ENCODE assay signal across 8 mouse cellular contexts in genomic region chr9:75070457-75071028, GRCm38 (mm10). TPM values are rescaled to one million over a fixed set of nuclear protein-coding genes. Genes with fewer than 3 reads are reported as not detected.
DNase-seq lines count a peak whose midpoint lies in the region; ATAC-seq and TF ChIP-seq lines count a peak whose summit lies in the region.

Myo5a (plus strand) TSS chr9:75071015.

- H3K9ac ChIP-seq in embryonic facial prominence, embryonic 12.5 days: peak within 1 kb of the TSS; percentile 61
- peak within 1 kb of the TSS; percentile 74 for H3K9ac ChIP-seq in liver, embryonic 12.5 days
- peak within 1 kb of the TSS; percentile 90 for H3K9ac ChIP-seq in stomach, embryonic 16.5 days (ENCODE audit: low read length)

- H3K36me3 ChIP-seq in C2C12 (ENCODE audit: control insufficient read depth, insufficient read depth): no peaks in the 10 kb centered on the region
- H3K36me3 ChIP-seq in embryonic facial prominence, embryonic 12.5 days: no peaks in the 10 kb centered on the region
- no peaks in the 10 kb centered on the region for H3K36me3 ChIP-seq in hindbrain, embryonic 10.5 days
- no peaks in the 10 kb centered on the region for H3K36me3 ChIP-seq in liver, embryonic 12.5 days
- H3K36me3 ChIP-seq in stomach, embryonic 16.5 days (ENCODE audit: control insufficient read depth, insufficient read depth, low read length): no peaks in the 10 kb centered on the region

- no peak for TF ChIP-seq CTCF in gastrocnemius, adult 2 months (IDR thresholded peaks at IDR 0.05)
- no peak for TF ChIP-seq CTCF in C2C12 (IDR thresholded peaks at IDR 0.05; ENCODE audit: control insufficient read depth, insufficient read depth, insufficient read length)

- 20% methylated on average over 23 of the region's 23 CpGs for WGBS in embryonic facial prominence, embryonic 12.5 days
- 21% methylated on average over 23 of the region's 23 CpGs for WGBS in hindbrain, embryonic 10.5 days
- WGBS in liver, embryonic 12.5 days (ENCODE audit: insufficient replicate concordance): 22% methylated on average over 23 of the region's 23 CpGs
- WGBS in stomach, embryonic 16.5 days: 21% methylated on average over 23 of the region's 23 CpGs

- intact Hi-C loops in gastrocnemius, adult 2 months (cut with DNase I): loop anchor here (5.0 kb wide), 1 partner anchor 137 kb away; no protein-coding TSS in a partner anchor

- H3K27ac ChIP-seq in gastrocnemius, adult 2 months: peak within 1 kb of the TSS; percentile 90
- H3K27ac ChIP-seq in embryonic facial prominence, embryonic 12.5 days: peak within 1 kb of the TSS; percentile 79
- peak within 1 kb of the TSS; percentile 98 for H3K27ac ChIP-seq in hindbrain, embryonic 10.5 days
- H3K27ac ChIP-seq in liver, embryonic 12.5 days: peak within 1 kb of the TSS; percentile 62
- H3K27ac ChIP-seq in stomach, embryonic 16.5 days (ENCODE audit: low read length): peak within 1 kb of the TSS; percentile 90

- ATAC-seq in embryonic facial prominence, embryonic 12.5 days (ENCODE audit: insufficient number of reproducible peaks, insufficient read depth, low FRiP score, low TSS enrichment): no peak; the same call in 1 of the 2 replicates
- ATAC-seq in liver, embryonic 12.5 days: no peak
- ATAC-seq in stomach, embryonic 16.5 days (ENCODE audit: insufficient read depth, low FRiP score): no peak; the same call in none of the 2 replicates

- peaks cover 50% of the 10 kb centered on the region for H3K79me2 ChIP-seq in C2C12 (ENCODE audit: control insufficient read depth, insufficient read depth)

- no peaks in the 10 kb centered on the region for H3K4me1 ChIP-seq in embryonic facial prominence, embryonic 12.5 days
- H3K4me1 ChIP-seq in hindbrain, embryonic 10.5 days (replicated peaks): peaks cover 25% of the 10 kb centered on the region
- peaks cover 20% of the 10 kb centered on the region for H3K4me1 ChIP-seq in liver, embryonic 12.5 days
- peaks cover 7% of the 10 kb centered on the region; the same call in 1 of the 2 replicates for H3K4me1 ChIP-seq in stomach, embryonic 16.5 days (ENCODE audit: control insufficient read depth, insufficient read depth, low read length)

- H3ac ChIP-seq in C2C12 (ENCODE audit: control insufficient read depth, insufficient read length, low read depth): peak within 1 kb of the TSS; percentile 90

- H3K9me3 ChIP-seq in embryonic facial prominence, embryonic 12.5 days: no peaks in the 10 kb centered on the region
- H3K9me3 ChIP-seq in hindbrain, embryonic 10.5 days: no peaks in the 10 kb centered on the region
- H3K9me3 ChIP-seq in liver, embryonic 12.5 days (replicated peaks): no peaks in the 10 kb centered on the region
- no peaks in the 10 kb centered on the region for H3K9me3 ChIP-seq in stomach, embryonic 16.5 days (replicated peaks; ENCODE audit: control insufficient read depth, low read length)

- H3K4me2 ChIP-seq in embryonic facial prominence, embryonic 12.5 days (replicated peaks): peak within 1 kb of the TSS; percentile 74
- peak within 1 kb of the TSS; percentile 95 for H3K4me2 ChIP-seq in liver, embryonic 12.5 days
- peak within 1 kb of the TSS; percentile 99 for H3K4me2 ChIP-seq in stomach, embryonic 16.5 days (ENCODE audit: low read depth, low read length)

- H3K4me3 ChIP-seq in gastrocnemius, adult 2 months: peak within 1 kb of the TSS; percentile 93
- peak within 1 kb of the TSS; percentile 68 for H3K4me3 ChIP-seq in C2C12 (ENCODE audit: insufficient read depth, poor library complexity, severe bottlenecking)
- peak within 1 kb of the TSS; percentile 73 for H3K4me3 ChIP-seq in embryonic facial prominence, embryonic 12.5 days
- H3K4me3 ChIP-seq in hindbrain, embryonic 10.5 days: peak within 1 kb of the TSS; percentile 88
- H3K4me3 ChIP-seq in liver, embryonic 12.5 days: peak within 1 kb of the TSS; percentile 67
- H3K4me3 ChIP-seq in stomach, embryonic 16.5 days (replicated peaks; ENCODE audit: low read length): peak within 1 kb of the TSS; percentile 86

- no peaks in the 10 kb centered on the region for H3K27me3 ChIP-seq in C2C12 (ENCODE audit: control insufficient read depth, insufficient read depth, insufficient read length)
- no peaks in the 10 kb centered on the region for H3K27me3 ChIP-seq in embryonic facial prominence, embryonic 12.5 days
- H3K27me3 ChIP-seq in hindbrain, embryonic 10.5 days (ENCODE audit: insufficient read depth, poor library complexity, severe bottlenecking): peaks cover 6% of the 10 kb centered on the region; the same call in 1 of the 2 replicates
- H3K27me3 ChIP-seq in liver, embryonic 12.5 days (replicated peaks): peaks cover 38% of the 10 kb centered on the region
- no peaks in the 10 kb centered on the region for H3K27me3 ChIP-seq in stomach, embryonic 16.5 days (ENCODE audit: control insufficient read depth, insufficient read depth, low read length)

- DNase-seq in gastrocnemius, adult 2 months: no peak
- no peak for DNase-seq in gastrocnemius, adult 18-20 months (ENCODE audit: low spot score)
- no peak for DNase-seq in hindbrain, embryonic 10.5 days (ENCODE audit: low spot score)
- no peak for DNase-seq in urinary bladder, postnatal 25 days (ENCODE audit: low spot score)

- H3K79me3 ChIP-seq in C2C12 (ENCODE audit: low read depth): peaks cover 36% of the 10 kb centered on the region

TF ChIP-seq in C2C12, 6 proteins besides CTCF, POLR2A, EP300 and RAD21:
- no peak for TF ChIP-seq MYOD1 (IDR thresholded peaks at IDR 0.05; ENCODE audit: control insufficient read depth, insufficient read length, low read depth)
- no peak for TF ChIP-seq MYOG (IDR thresholded peaks at IDR 0.05; ENCODE audit: control insufficient read depth, extremely low read depth, insufficient read length)
- no peak for TF ChIP-seq MAX (IDR thresholded peaks at IDR 0.05)
- TF ChIP-seq USF1 (IDR thresholded peaks at IDR 0.05; ENCODE audit: low read depth): no peak
- TF ChIP-seq CEBPB (IDR thresholded peaks at IDR 0.05; ENCODE audit: low read depth): no peak
- no peak for TF ChIP-seq FOSL1 (IDR thresholded peaks at IDR 0.05; ENCODE audit: insufficient read depth, low read length, poor library complexity, severe bottlenecking)

RNA-seq across cellular contexts. Expression of gene Myo5a, which starts in this region (rescaled TPM):
- total RNA-seq in gastrocnemius, adult 2 months (2021): 10 to 100 TPM in 1 of 2 experiments, 1 to 10 TPM in 1; 7.2 to 12.1 TPM
- total RNA-seq in gastrocnemius, adult 18-20 months (2021): 10 to 100 TPM in 1 of 2 experiments, 1 to 10 TPM in 1; 9.5 to 12.7 TPM
- polyA plus RNA-seq in C2C12 (2012; fragmentation: generic; extraction: Trizol): 30.2 TPM
- polyA plus RNA-seq in embryonic facial prominence, embryonic 12.5 days (2016; fragmentation: Nextera tagmentation; extraction: Ambion mirVana): 26.5 and 28.7 TPM in 2 replicates
- 20.6 and 23.9 TPM in 2 replicates for polyA plus RNA-seq in hindbrain, embryonic 10.5 days (2016; fragmentation: Nextera tagmentation; extraction: Ambion mirVana)
- polyA plus RNA-seq in liver, embryonic 12.5 days (2016; fragmentation: Nextera tagmentation; extraction: Ambion mirVana): 3.8 and 3.9 TPM in 2 replicates
- polyA plus RNA-seq in stomach, embryonic 16.5 days (2015; fragmentation: Nextera tagmentation; extraction: Ambion mirVana): 9.4 and 10.5 TPM in 2 replicates
